Mouse (Mus musculus) frontal cortex, adult 2 months (tissue): ENCODE measurements at regions not wholly inside any gene's neighbourhood (a gene's known extent, or its start where the extent isn't known, plus 50 kb on each side); places are given as distances from the start of the nearest gene placed in this dataset.
A peak's percentile ranks its signal among the peaks of the same experiment; 100 is the strongest.

Source experiments
- DNase-seq, 2 experiments: peaks; one replicate each; pipeline ENCODE4 v3.0.0; 2022; ENCODE audit warnings: low spot score in 1 of 2; ENCODE audit errors: extremely low spot score in 1 of 2

DNA sequence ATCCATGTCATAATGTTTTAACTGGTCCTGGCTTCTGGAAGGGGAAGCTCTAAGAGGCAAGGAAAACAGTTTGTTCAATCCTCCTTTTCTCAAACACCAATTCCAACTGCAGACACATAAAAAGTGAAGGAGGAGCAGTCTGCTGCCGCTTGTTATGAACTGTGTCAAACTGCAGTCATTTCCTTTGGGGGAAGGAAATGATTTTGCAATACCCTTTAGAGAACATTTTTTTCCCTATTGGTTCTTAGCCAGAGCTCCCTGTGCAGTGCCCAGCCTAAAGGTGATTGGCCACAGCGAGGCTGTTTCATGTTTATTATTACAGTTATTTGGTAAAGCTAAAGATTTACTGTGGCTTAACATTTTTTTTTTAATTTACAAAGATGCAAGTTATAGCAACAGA, 1132.6 kb upstream of the Fbxo33 start:
- no peak for DNase-seq

DNA sequence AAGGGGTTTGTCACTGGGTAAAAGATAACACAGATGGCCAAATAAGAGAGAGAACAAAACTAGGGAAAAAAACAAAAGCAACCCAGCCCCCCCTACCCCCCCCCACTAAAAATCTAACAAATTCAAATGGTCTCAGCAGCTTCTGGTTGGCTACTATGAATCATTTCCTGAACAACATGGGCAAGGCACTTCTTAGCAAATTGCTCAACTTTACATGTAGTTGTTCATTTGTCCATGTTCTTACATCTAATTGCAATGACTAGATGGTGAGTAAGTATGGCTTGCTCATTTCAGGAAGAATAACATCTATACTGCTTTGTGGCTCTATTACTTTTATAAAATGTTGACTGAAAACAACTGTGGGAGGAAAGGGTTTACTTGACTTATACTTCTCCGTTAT, 1124.9 kb upstream of the Fbxo33 start:
- no peak for DNase-seq

DNA sequence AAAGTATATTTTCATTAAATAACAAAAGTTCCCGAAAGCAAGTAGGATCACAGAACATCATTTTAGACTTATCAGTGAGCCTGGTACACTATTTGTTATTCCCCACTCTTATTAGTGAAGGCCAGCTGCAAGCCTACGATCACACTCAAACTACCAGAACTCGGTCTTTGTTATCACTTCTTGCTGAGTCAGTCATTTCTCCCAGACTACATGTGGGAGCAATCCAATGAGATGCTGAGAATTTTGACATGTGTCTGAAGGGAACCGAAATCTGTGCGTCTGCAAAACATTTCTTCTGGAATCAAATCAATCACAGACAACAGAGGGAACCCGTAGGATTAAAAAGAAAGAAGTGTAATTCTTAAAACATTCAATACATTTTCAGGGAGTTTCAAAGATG, 1100.5 kb upstream of the Fbxo33 start:
- no peak for DNase-seq

DNA sequence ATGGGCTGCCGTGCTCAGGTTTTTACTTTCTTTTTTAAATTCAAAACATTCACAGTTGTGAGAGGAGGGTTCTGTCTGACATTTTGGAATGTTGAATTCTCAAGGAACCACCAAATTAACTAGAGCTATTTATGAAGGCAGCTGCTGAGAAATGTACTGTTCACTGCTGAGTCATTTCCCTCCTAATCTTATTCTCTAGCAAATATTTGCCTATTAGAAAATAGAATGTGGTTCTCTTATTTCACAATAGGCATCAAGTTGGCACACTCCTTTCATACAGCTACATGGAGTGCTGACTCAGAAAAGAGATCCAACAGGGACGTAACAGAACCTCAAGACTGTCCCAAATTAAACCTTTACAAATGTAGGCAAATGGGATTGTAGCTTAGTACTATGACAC, 1073.1 kb upstream of the Fbxo33 start:
- peak in 1 of 2 experiments; percentile 13 for DNase-seq

DNA sequence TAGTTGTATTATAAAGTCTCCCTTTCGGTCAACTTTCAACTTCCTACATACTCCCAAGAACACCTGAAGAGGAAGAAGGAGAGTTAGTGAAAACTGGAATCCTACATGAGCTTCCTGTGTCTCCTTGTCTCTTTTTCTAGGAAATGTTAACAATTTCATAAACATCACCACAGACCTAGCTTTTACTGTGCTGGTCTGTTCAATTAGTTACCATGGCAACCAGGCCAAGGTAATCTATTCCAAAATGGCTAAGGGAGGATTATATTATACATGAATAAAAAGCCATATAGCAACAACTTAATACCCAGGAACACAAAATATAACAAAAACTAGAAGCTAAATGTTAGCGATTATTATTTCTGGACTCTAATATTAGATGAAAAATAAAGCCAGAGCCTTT, 1069.3 kb upstream of the Fbxo33 start:
- DNase-seq = no peak

DNA sequence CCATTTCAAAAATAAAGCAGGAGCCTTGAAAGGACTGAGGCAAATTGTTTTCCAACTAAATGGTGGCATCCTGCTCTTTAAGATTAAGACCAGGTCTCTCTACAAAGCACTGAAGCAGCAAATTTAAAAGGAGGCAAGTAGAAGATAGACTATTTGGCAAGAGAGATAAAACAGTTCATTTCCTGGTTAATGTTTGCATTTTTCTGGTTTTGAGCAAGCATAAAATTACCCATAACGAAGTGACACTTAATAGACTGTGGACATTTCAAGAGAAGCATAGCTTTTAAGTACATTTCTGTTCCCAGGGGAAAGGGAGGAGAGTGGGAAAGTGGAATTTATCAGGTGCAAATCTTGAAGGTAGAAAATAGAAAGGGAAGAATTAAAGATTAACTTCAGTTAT, 1035.8 kb upstream of the Fbxo33 start:
- DNase-seq = no peak

DNA sequence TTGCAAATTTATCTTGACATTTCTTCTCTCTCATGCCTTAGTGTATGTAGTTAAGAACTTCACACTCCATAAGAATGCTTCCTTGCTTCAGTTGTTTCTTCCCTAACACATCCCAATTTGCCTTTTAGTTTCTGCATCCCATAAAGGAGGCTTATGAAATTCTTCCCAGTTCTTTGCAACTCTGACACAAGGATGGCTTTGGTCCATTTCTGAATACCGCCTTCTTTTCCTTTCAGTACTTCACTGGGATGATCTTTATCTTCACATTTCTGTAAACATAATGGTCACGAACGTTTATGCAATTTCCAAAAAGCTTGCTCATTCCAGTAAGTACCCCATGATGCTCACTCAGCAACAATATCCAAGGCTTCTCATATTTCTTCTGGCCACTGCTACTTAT, 994.5 kb upstream of the Fbxo33 start:
- no peak for DNase-seq

DNA sequence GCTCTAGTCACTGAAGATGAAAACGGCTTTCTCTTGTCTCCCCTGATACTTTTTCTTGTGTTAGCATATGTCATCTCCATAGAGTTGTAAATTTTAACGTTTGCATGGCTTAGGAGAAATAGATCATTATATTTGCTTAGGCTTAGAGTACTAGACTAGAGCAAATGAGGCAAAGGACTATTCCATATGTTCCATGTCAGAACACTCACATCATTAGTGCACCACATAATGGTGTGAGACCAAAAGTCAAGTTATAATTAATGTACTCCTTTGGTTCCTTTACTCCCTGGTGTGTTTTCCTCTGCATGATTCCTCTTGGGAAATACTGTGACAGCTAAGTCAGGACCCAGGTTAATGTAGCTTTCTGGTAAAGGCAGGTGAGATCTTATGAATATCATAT, 956.2 kb upstream of the Fbxo33 start:
- DNase-seq = no peak

DNA sequence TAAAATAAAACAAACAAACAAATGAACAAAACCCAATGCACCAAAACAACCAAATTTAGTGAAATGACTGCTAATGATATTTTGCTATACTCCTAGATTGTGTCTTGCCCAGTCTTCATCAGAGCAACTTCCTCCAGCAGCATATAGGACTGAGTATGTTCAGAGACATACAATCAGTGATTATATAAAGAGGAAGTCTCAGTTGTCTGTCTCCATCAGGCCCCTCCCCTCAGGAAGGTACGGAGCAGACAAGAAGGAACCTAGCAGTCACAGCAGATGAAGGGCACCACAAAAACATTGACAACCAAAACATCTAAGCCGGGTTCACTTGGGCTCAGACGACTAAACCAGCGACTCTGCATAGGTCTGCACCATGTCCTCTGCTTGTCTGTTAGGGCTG, 930.7 kb upstream of the Fbxo33 start:
- no peak for DNase-seq

DNA sequence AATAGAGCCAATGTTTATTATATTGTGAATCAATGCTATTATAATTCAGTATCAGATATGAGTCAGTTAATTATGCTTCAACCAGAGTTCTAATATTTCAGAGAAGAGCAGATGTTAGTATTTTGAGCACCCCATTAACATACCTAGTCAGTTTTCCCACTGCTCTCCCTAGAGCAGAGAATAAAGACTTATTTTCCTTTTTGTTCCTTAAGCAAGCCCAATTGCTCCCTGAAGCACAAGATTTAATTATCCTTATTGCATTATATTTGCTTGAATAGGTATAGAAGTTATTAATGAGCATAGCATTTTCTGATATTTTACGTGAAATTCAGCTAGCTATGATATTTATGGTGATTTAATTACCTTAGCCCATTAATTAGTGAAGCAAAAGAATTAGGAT, 927.8 kb upstream of the Fbxo33 start:
- DNase-seq = no peak
